Comparison of ENCODE assay signal across 19 mouse cellular contexts in genomic region chr2:44639370-44639769, GRCm38 (mm10).
A peak's percentile ranks its signal among the peaks of the same experiment; 100 is the strongest.
DNase-seq lines count a peak whose midpoint lies in the region; ATAC-seq and TF ChIP-seq lines count a peak whose summit lies in the region.
"Had no signal": no experiment of that assay in that cellular context is flagged by ENCODE, and none has a peak within 500 bp of the region (broad histone marks: within the 10 kb centered on the region; RNA-seq: fewer than 3 reads in every experiment).

No protein-coding gene starts in this region.

- H3K27me3 ChIP-seq in megakaryocyte, embryonic 14.5 days (replicated peaks) = no peaks in the 10 kb centered on the region
- no peaks in the 10 kb centered on the region for H3K27me3 ChIP-seq in lung, postnatal 0 days (replicated peaks; ENCODE audit: insufficient read depth, low read length)
- no peaks in the 10 kb centered on the region for H3K27me3 ChIP-seq in forebrain, postnatal 0 days (ENCODE audit: insufficient read depth, low read length)
- H3K27me3 ChIP-seq: CH12.LX; hindbrain, embryonic 15.5 days; intestine, embryonic 15.5 days; midbrain, embryonic 12.5 days; neural tube, embryonic 12.5 days had no signal

- no peak for TF ChIP-seq CTCF in lung, postnatal 0 days (IDR thresholded peaks at IDR 0.05)
- no peak for TF ChIP-seq CTCF in forebrain, postnatal 0 days (IDR thresholded peaks at IDR 0.05; ENCODE audit: low read depth)

- WGBS in lung, postnatal 0 days = 52% methylated on average over 2 of the region's 2 CpGs
- WGBS in forebrain, postnatal 0 days = 30% methylated on average over 2 of the region's 2 CpGs

- H3K9ac ChIP-seq in lung, postnatal 0 days (replicated peaks; ENCODE audit: low read depth) = no peak overlapping the region
- H3K9ac ChIP-seq in forebrain, postnatal 0 days = no peak overlapping the region
- H3K9ac ChIP-seq: hindbrain, embryonic 15.5 days; intestine, embryonic 15.5 days; lung, embryonic 14.5 days; midbrain, embryonic 12.5 days; neural tube, embryonic 12.5 days had no signal

- no peak overlapping the region for H3K27ac ChIP-seq in lung, postnatal 0 days (ENCODE audit: low read length)
- no peak overlapping the region for H3K27ac ChIP-seq in forebrain, postnatal 0 days (ENCODE audit: low read depth, low read length)
- H3K27ac ChIP-seq: hindbrain, embryonic 15.5 days; intestine, embryonic 15.5 days; macrophage; midbrain, embryonic 12.5 days; neural tube, embryonic 12.5 days had no signal

- TF ChIP-seq EP300 in lung, postnatal 0 days (IDR thresholded peaks at IDR 0.05) = no peak

- no peak for ATAC-seq in megakaryocyte, adult 5-6 weeks (ENCODE audit: poor library complexity, severe bottlenecking)
- no peak for ATAC-seq in lung, postnatal 0 days
- ATAC-seq in forebrain, postnatal 0 days = no peak
- ATAC-seq: intestine, embryonic 15.5 days had no signal

- no peak overlapping the region for H3K4me2 ChIP-seq in lung, postnatal 0 days (replicated peaks; ENCODE audit: low read depth, low read length)
- H3K4me2 ChIP-seq in forebrain, postnatal 0 days (ENCODE audit: low read depth) = no peak overlapping the region
- H3K4me2 ChIP-seq: hindbrain, embryonic 15.5 days; intestine, embryonic 15.5 days; liver, embryonic 11.5 days; lung, embryonic 14.5 days; midbrain, embryonic 12.5 days; neural tube, embryonic 12.5 days had no signal

- no peaks in the 10 kb centered on the region for H3K9me3 ChIP-seq in megakaryocyte, embryonic 14.5 days
- H3K9me3 ChIP-seq in lung, postnatal 0 days (ENCODE audit: low read length) = no peaks in the 10 kb centered on the region
- H3K9me3 ChIP-seq in forebrain, postnatal 0 days (ENCODE audit: low read length) = no peaks in the 10 kb centered on the region
- H3K9me3 ChIP-seq: hindbrain, embryonic 15.5 days; intestine, embryonic 15.5 days; midbrain, embryonic 12.5 days; neural tube, embryonic 12.5 days had no signal

- peak overlapping the region; percentile 62 for H3K4me3 ChIP-seq in megakaryocyte, embryonic 14.5 days (replicated peaks)
- no peak overlapping the region for H3K4me3 ChIP-seq in lung, postnatal 0 days (ENCODE audit: low read depth, low read length)
- H3K4me3 ChIP-seq in forebrain, postnatal 0 days (ENCODE audit: low read depth, low read length) = no peak overlapping the region
- H3K4me3 ChIP-seq: hindbrain, embryonic 15.5 days; intestine, embryonic 15.5 days; midbrain, embryonic 12.5 days; neural tube, embryonic 12.5 days had no signal

- DNase-seq in Muller cell, postnatal 12 days (ENCODE audit: inconsistent ontology term) = peak; percentile 61
- DNase-seq in gonadal fat pad, adult 2 months (ENCODE audit: low read depth) = peak; percentile 4
- no peak for DNase-seq in cerebellum, postnatal 10 days
- DNase-seq in lung, postnatal 0 days (ENCODE audit: low spot score) = no peak
- no peak for DNase-seq in forebrain, postnatal 0 days
- DNase-seq: adrenal gland, postnatal 10 days; cerebellum, adult 11-12 months; heart, postnatal 36 days; kidney, postnatal 36 days; lung, embryonic 14.5 days had no signal

- peaks cover 9% of the 10 kb centered on the region for H3K36me3 ChIP-seq in megakaryocyte, embryonic 14.5 days (replicated peaks; ENCODE audit: low read length)
- no peaks in the 10 kb centered on the region for H3K36me3 ChIP-seq in lung, postnatal 0 days (ENCODE audit: insufficient read depth, low read length)
- H3K36me3 ChIP-seq in forebrain, postnatal 0 days (ENCODE audit: insufficient read depth) = no peaks in the 10 kb centered on the region
- H3K36me3 ChIP-seq: hindbrain, embryonic 15.5 days; intestine, embryonic 15.5 days; midbrain, embryonic 12.5 days; neural tube, embryonic 12.5 days had no signal

- peaks cover 11% of the 10 kb centered on the region for H3K4me1 ChIP-seq in megakaryocyte, embryonic 14.5 days
- no peaks in the 10 kb centered on the region for H3K4me1 ChIP-seq in lung, postnatal 0 days (ENCODE audit: insufficient read depth, low read depth, low read length)
- no peaks in the 10 kb centered on the region for H3K4me1 ChIP-seq in forebrain, postnatal 0 days (ENCODE audit: insufficient read depth)
- H3K4me1 ChIP-seq: intestine, embryonic 15.5 days; midbrain, embryonic 12.5 days; neural tube, embryonic 12.5 days had no signal

Comparison
In these comparisons a context has a peak if more than half of its experiments do, and no peak if none do; other contexts are left out.
1. DNase-seq: peak in Muller cell, postnatal 12 days (single experiment) and gonadal fat pad, adult 2 months (single experiment); none in cerebellum, postnatal 10 days (0 of 2), lung, postnatal 0 days (single experiment) and forebrain, postnatal 0 days (single experiment).